Mouse (Mus musculus) liver, postnatal 0 days (tissue): Measurements from ENCODE around the gene Vash2. TPM values are rescaled to one million over a fixed set of nuclear protein-coding genes. Genes with fewer than 3 reads are reported as not detected.

ENCODE experiments used
- ATAC-seq: fragments of 200-750 bp; cut with Nextera tagmentation; 2 replicates; pipeline ENCODE4 v1.8.0; 2017; ENCODE audit warnings: mild to moderate bottlenecking, moderate library complexity
- DNase-seq: peaks from one replicate; pipeline ENCODE4 v3.0.0-alpha.2; 2016
- H3K27ac ChIP-seq: fragments of 300-500 bp; sonication (generic); 2 replicates; pipeline ENCODE4 v1.5.1; 2014; ENCODE audit warnings: antibody characterized with exemption, moderate library complexity, mild to moderate bottlenecking, low read depth
- H3K27me3 ChIP-seq: fragments of 300-500 bp; sonication (generic); 2 replicates; pipeline ENCODE4 v1.6.1; 2014; ENCODE audit warnings: low read length, control low read depth, mixed read lengths; ENCODE audit not compliant: insufficient read depth
- H3K36me3 ChIP-seq: fragments of 300-500 bp; sonication (generic); replicated peaks from 2 replicates; pipeline ENCODE4 v1.6.1; 2014; ENCODE audit warnings: mild to moderate bottlenecking, control low read depth, low read length, moderate library complexity, mixed read lengths; ENCODE audit not compliant: insufficient read depth
- H3K4me1 ChIP-seq: fragments of 300-500 bp; sonication (generic); 2 replicates; pipeline ENCODE4 v1.6.1; 2014; ENCODE audit warnings: antibody characterized with exemption, mild to moderate bottlenecking, control low read depth; ENCODE audit not compliant: insufficient read depth
- H3K4me2 ChIP-seq: fragments of 300-500 bp; sonication (generic); 2 replicates; pipeline ENCODE4 v1.6.1; 2014; ENCODE audit warnings: low read depth, mild to moderate bottlenecking, low read length, moderate library complexity, mixed read lengths
- H3K4me3 ChIP-seq: fragments of 300-500 bp; sonication (generic); 2 replicates; pipeline ENCODE4 v1.5.1; 2014; ENCODE audit warnings: low read depth, low read length
- H3K9ac ChIP-seq: fragments of 300-500 bp; sonication (generic); replicated peaks from 2 replicates; pipeline ENCODE4 v1.6.1; 2014; ENCODE audit warnings: mild to moderate bottlenecking, moderate library complexity
- H3K9me3 ChIP-seq: fragments of 300-500 bp; sonication (generic); 2 replicates; pipeline ENCODE4 v1.6.1; 2016; ENCODE audit warnings: mild to moderate bottlenecking, control low read depth, low read length, mixed read lengths
- CTCF ChIP-seq: sonication (generic); IDR thresholded peaks from 2 replicates; pipeline ENCODE4 v1.5.1; 2016; ENCODE audit warnings: antibody characterized with exemption, low read depth
- EP300 ChIP-seq: IDR thresholded peaks from 2 replicates; pipeline ENCODE4 v1.6.1; 2016; ENCODE audit warnings: antibody characterized with exemption, low read depth, mild to moderate bottlenecking
- WGBS: fragments of 180-500 bp; shearing (Covaris S2); extraction: QIAGEN DNeasy Blood & Tissue Kit; methylation state at CpG from one replicate; pipeline ENCODE4 v1.1.7; 2014; ENCODE audit not compliant: insufficient replicate concordance; 5-methylcytosine and 5-hydroxymethylcytosine counted together
- polyA plus RNA-seq: library from polyadenylated mRNA; unstranded; fragments of >200 nt; fragmentation: Nextera tagmentation; extraction: Ambion mirVana; gene quantifications from 2 replicates; pipeline ENCODE4 v1.2.1, GENCODE M21; 2015

Gene Vash2
- polyA plus RNA-seq, 1 experiment from 2014 or later, result 0.31 TPM

DNA sequence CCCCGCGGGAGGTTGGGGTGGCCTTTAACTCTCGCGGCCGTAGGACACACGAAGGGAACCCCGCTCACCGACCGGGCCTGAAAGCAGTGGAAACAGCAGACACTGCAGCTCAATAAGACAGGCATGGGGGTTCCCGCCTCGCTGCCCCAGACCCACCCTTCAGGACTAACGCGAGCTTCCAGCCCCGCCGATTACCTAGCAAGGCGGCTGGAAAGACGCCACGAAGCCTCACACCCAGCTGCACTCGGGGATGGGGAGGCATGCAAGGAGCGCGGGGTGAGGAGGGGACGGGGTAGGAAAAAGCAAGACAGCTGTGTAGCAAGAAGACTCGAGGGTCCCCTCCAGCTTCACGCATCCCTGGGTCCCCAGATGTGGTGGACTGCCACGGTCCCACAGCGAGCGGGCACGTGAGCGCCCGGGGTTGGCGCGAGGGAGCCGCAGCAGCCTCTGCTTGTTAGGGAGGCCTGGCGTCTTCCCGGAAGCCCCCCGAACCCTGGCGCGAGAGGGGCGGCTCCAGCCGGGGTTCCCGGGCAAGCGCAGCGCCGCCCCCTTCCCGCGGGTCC, 504 bp downstream of the Vash2 start:
- Histone ChIP-seq H3K27ac (no peak overlapping the region), H3K4me3 (peak overlapping the region; percentile 48), H3K4me1 (peaks cover 13% of the 10 kb centered on the region), H3K36me3 (no peaks in the 10 kb centered on the region), H3K27me3 (peaks cover 39% of the 10 kb centered on the region), H3K9me3 (no peaks in the 10 kb centered on the region), H3K9ac (peak overlapping the region; percentile 38), H3K4me2 (peak overlapping the region; percentile 81)
- TF ChIP-seq EP300 (no peak), CTCF (no peak)
- WGBS, result under 1% methylated on average over 36 of the region's 46 CpGs
- DNase-seq, result peak; percentile 23
- ATAC-seq, result peak; percentile 38; the same call in 1 of the 2 replicates

GRCm38 (mm10) chr1:190978001-190978400, 1.1 kb downstream of the Vash2 start:
- H3K36me3 ChIP-seq, result no peaks in the 10 kb centered on the region
- H3K9ac ChIP-seq, result peak overlapping the region; percentile 38
- H3K27me3 ChIP-seq, result peaks cover 39% of the 10 kb centered on the region
- peak overlapping the region; percentile 48 for H3K4me3 ChIP-seq
- H3K4me2 ChIP-seq, result peak overlapping the region; percentile 81
- ATAC-seq (no peak), DNase-seq (peak; percentile 20)
- no peak overlapping the region for H3K27ac ChIP-seq
- peaks cover 13% of the 10 kb centered on the region for H3K4me1 ChIP-seq
- no peaks in the 10 kb centered on the region for H3K9me3 ChIP-seq
- TF ChIP-seq EP300 (no peak), CTCF (no peak)
- 11% methylated on average over 22 of the region's 22 CpGs for WGBS

DNA sequence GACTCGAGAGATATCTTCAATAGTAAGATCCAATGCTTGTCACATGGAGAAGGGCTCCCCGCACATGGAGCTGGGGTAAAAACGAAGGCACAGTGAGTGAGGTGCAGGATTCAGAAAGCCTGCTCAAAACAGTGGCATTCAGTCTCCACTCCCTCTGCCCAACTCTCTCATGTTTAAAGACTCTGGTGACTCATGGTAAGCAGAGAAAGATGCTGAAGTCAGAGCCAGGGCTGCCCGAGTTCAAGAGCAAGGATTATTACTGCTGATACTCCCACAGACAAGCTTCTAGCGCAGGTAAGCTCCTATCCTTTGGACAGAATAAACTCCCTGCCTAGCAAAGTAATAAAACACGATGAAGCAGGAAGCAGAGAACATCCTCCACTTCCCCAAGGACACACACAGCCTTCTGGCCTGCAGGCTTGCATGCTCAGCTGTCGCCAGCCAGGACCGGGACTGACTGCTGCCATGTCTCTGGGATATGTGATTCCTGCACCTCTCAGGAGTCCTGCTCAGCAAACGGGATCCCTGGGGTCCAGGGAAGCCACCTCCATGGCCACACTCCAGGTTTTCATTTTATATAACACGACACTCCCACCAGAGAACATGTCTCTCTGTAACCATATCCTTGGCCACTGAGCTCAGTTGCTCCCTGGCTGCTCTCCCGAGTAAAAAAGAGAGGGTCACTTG, 2.1 kb downstream of the Vash2 start:
- H3K4me1 ChIP-seq, result peaks cover 13% of the 10 kb centered on the region
- no peak for DNase-seq
- no peak for TF ChIP-seq CTCF
- TF ChIP-seq EP300, result no peak
- WGBS, result 59% methylated on average over 11 of the region's 11 CpGs
- no peak for ATAC-seq
- no peak overlapping the region for H3K4me2 ChIP-seq
- H3K9me3 ChIP-seq, result no peaks in the 10 kb centered on the region
- peaks cover 39% of the 10 kb centered on the region for H3K27me3 ChIP-seq
- no peak overlapping the region for H3K27ac ChIP-seq
- no peaks in the 10 kb centered on the region for H3K36me3 ChIP-seq
- no peak overlapping the region for H3K4me3 ChIP-seq
- no peak overlapping the region for H3K9ac ChIP-seq

DNA sequence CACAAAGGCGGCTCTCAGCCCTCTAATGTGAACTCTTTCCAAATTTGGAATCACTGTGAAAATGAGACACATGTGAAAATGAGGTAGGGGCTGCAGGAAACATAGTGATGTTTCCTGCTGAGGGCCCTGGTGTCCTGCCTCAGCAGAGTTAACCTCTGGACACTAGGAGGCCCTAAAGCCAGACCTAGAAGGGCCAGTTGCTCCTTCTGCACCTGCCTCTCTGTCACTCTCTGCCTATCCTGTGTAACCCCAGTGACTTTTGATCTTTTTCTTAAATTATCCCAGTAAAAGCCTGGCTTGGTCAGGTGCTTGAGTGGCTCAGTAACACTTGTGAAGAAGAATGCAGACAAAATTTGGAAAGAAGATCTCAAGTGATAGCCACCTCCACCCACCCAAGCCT, 4.3 kb downstream of the Vash2 start:
- no peak for TF ChIP-seq EP300
- H3K9ac ChIP-seq, result no peak overlapping the region
- no peak overlapping the region for H3K27ac ChIP-seq
- peaks cover 35% of the 10 kb centered on the region for H3K27me3 ChIP-seq
- no peaks in the 10 kb centered on the region for H3K36me3 ChIP-seq
- no peak for DNase-seq
- peaks cover 13% of the 10 kb centered on the region for H3K4me1 ChIP-seq
- no peak for ATAC-seq
- no peak overlapping the region for H3K4me2 ChIP-seq
- 62% methylated on average over 1 of the region's 1 CpGs for WGBS
- no peaks in the 10 kb centered on the region for H3K9me3 ChIP-seq
- no peak overlapping the region for H3K4me3 ChIP-seq

- H3K27me3 ChIP-seq, result peaks cover 31% of the 10 kb centered on the region
- WGBS, result 76% methylated on average over 8 of the region's 8 CpGs
- no peak overlapping the region for H3K9ac ChIP-seq
- H3K36me3 ChIP-seq, result no peaks in the 10 kb centered on the region
- H3K9me3 ChIP-seq, result no peaks in the 10 kb centered on the region
- no peak overlapping the region for H3K4me3 ChIP-seq
- no peak overlapping the region for H3K4me2 ChIP-seq
- peaks cover 13% of the 10 kb centered on the region for H3K4me1 ChIP-seq
- no peak overlapping the region for H3K27ac ChIP-seq
- ATAC-seq (no peak), DNase-seq (no peak)
- TF ChIP-seq CTCF (no peak), EP300 (no peak)
Measured at GRCm38 (mm10) chr1:190974191-190974590, 4.9 kb downstream of the Vash2 start.

- Histone ChIP-seq H3K4me2 (no peak overlapping the region), H3K9me3 (no peaks in the 10 kb centered on the region), H3K36me3 (no peaks in the 10 kb centered on the region), H3K9ac (no peak overlapping the region), H3K4me1 (no peaks in the 10 kb centered on the region; the same call in 1 of the 2 replicates), H3K27ac (no peak overlapping the region), H3K4me3 (no peak overlapping the region), H3K27me3 (peaks cover 17% of the 10 kb centered on the region)
- whole genome bisulfite sequencing, result 55% methylated on average over 7 of the region's 7 CpGs
- ATAC-seq, result no peak
- TF ChIP-seq EP300 (no peak), CTCF (no peak)
- no peak for DNase-seq
Measured at GRCm38 (mm10) chr1:190972612-190973192, 6.4 kb downstream of the Vash2 start.
